Mouse (Mus musculus) olfactory bulb, adult 2 months (tissue): ENCODE data around the gene Phf20.

Source experiments
- CTCF ChIP-seq: fragments of 200-500 bp; IDR thresholded peaks from 2 replicates; pipeline ENCODE4 v1.5.1; 2012; ENCODE audit warnings: low read depth, mild to moderate bottlenecking, low read length, moderate library complexity; ENCODE audit not compliant: insufficient read depth
- POLR2A ChIP-seq: fragments of 200-500 bp; IDR thresholded peaks from 2 replicates; pipeline ENCODE4 v1.6.1; 2012; ENCODE audit warnings: mild to moderate bottlenecking, low read depth, low read length, moderate library complexity; ENCODE audit not compliant: insufficient read depth

DNA sequence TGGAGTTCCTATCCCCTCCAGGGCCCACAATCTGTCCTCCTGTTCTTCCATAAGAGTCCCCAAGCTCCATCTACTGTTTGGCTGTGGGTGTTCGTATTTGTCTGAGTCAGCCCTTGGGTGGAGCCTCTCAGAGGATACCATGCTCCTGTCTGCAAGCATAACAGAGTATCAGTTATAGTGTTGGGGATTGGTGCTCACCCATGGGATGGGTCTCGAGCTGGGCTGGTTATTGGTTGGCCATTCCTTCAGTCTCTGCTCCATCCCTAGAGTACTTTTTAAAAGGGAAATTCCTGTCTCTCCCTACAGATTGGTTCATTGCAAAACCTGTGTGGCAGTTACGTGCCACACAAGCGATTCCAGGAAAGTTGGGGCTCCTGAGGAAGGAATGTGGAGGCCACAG lies 152.5 kb downstream of the Phf20 start:
- TF ChIP-seq CTCF, result no peak
- no peak for TF ChIP-seq POLR2A
